Mouse (Mus musculus): ENCODE data around the gene Rpl39.

Gene Rpl39

DNA sequence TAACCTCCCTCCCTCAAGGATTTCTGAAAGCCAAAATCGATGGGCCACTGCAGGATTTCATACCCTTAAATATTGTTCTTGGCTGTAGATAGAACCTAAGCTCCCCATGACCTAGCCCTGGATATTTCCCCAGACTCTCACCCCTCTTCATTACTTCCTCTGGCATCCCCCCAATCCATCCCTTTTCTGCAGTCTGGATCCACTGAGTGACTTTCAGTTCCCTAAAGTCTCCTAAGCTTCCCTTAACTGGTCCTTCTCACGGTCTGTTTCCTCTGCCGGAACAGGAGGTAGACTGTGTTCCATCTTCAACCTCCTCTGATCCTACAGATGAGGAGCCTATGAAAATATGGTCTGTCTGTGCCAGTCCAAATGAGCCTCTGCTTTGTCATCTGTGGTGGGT is 17.9 kb downstream of the Rpl39 start:
- no peak for DNase-seq (ENCODE audit: low spot score)

GRCm38 (mm10) chrX:37063902-37064301 is 21.3 kb downstream of the Rpl39 start:
- DNase-seq (ENCODE audit: low spot score) = no peak

GRCm38 (mm10) chrX:37048890-37049823 is 36.0 kb downstream of the Rpl39 start:
- DNase-seq (ENCODE audit: low spot score) = no peak

- DNase-seq (ENCODE audit: low spot score) = no peak
Measured at GRCm38 (mm10) chrX:37048066-37048889, 36.9 kb downstream of the Rpl39 start, which contains the start of gene Sowahd. Sowahd (plus strand) TSS chrX:37048845.

GRCm38 (mm10) chrX:37042726-37043125 is 42.5 kb downstream of the Rpl39 start:
- DNase-seq (ENCODE audit: low spot score) = no peak
